Mouse (Mus musculus): ENCODE measurements at regions not wholly inside any gene's neighbourhood (a gene's known extent, or its start where the extent isn't known, plus 50 kb on each side); places are given as distances from the start of the nearest gene placed in this dataset.

- no peak for TF ChIP-seq GATA4 (IDR thresholded peaks at IDR 0.05; ENCODE audit: insufficient replicate concordance, low read length)
Observed at GRCm38 (mm10) chr10:17621703-17622385, 101.2 kb upstream of the Cited2 start.

- TF ChIP-seq GATA4 (IDR thresholded peaks at IDR 0.05; ENCODE audit: insufficient replicate concordance, low read length): no peak
Observed at GRCm38 (mm10) chr10:17622802-17623201, 100.2 kb upstream of the Cited2 start.

- no peak for TF ChIP-seq GATA4 (IDR thresholded peaks at IDR 0.05; ENCODE audit: insufficient replicate concordance, low read length)
Observed at GRCm38 (mm10) chr10:17629709-17630108, 93.3 kb upstream of the Cited2 start.

GRCm38 (mm10) chr10:17630861-17631581 lies 92.0 kb upstream of the Cited2 start:
- TF ChIP-seq GATA4 (IDR thresholded peaks at IDR 0.05; ENCODE audit: insufficient replicate concordance, low read length): no peak

GRCm38 (mm10) chr10:17631817-17632216 lies 91.2 kb upstream of the Cited2 start:
- no peak for TF ChIP-seq GATA4 (IDR thresholded peaks at IDR 0.05; ENCODE audit: insufficient replicate concordance, low read length)

GRCm38 (mm10) chr10:17632959-17633674 lies 89.9 kb upstream of the Cited2 start:
- no peak for TF ChIP-seq GATA4 (IDR thresholded peaks at IDR 0.05; ENCODE audit: insufficient replicate concordance, low read length)

GRCm38 (mm10) chr10:17645363-17645762 lies 77.7 kb upstream of the Cited2 start:
- no peak for TF ChIP-seq GATA4 (IDR thresholded peaks at IDR 0.05; ENCODE audit: insufficient replicate concordance, low read length)

GRCm38 (mm10) chr10:17646391-17646790 lies 76.6 kb upstream of the Cited2 start:
- TF ChIP-seq GATA4 (IDR thresholded peaks at IDR 0.05; ENCODE audit: insufficient replicate concordance, low read length): no peak

GRCm38 (mm10) chr10:17648077-17648476 lies 74.9 kb upstream of the Cited2 start:
- no peak for TF ChIP-seq GATA4 (IDR thresholded peaks at IDR 0.05; ENCODE audit: insufficient replicate concordance, low read length)

GRCm38 (mm10) chr10:17650997-17651750 lies 71.8 kb upstream of the Cited2 start:
- no peak for TF ChIP-seq GATA4 (IDR thresholded peaks at IDR 0.05; ENCODE audit: insufficient replicate concordance, low read length)

- TF ChIP-seq GATA4 (IDR thresholded peaks at IDR 0.05; ENCODE audit: insufficient replicate concordance, low read length): no peak
Observed at GRCm38 (mm10) chr10:17653325-17653724, 69.7 kb upstream of the Cited2 start.

GRCm38 (mm10) chr10:17653785-17654184 lies 69.2 kb upstream of the Cited2 start:
- TF ChIP-seq GATA4 (IDR thresholded peaks at IDR 0.05; ENCODE audit: insufficient replicate concordance, low read length): no peak

GRCm38 (mm10) chr10:17654308-17654858 lies 68.6 kb upstream of the Cited2 start:
- TF ChIP-seq GATA4 (IDR thresholded peaks at IDR 0.05; ENCODE audit: insufficient replicate concordance, low read length): no peak

- TF ChIP-seq GATA4 (IDR thresholded peaks at IDR 0.05; ENCODE audit: insufficient replicate concordance, low read length): no peak
Observed at GRCm38 (mm10) chr10:17655459-17656051, 67.5 kb upstream of the Cited2 start.

- no peak for TF ChIP-seq GATA4 (IDR thresholded peaks at IDR 0.05; ENCODE audit: insufficient replicate concordance, low read length)
Observed at GRCm38 (mm10) chr10:17656305-17656704, 66.7 kb upstream of the Cited2 start.

Measured in liver, adult (tissue).